Mouse (Mus musculus): ENCODE results near the gene Scnm1.

- no peak for TF ChIP-seq CTCF (IDR thresholded peaks at IDR 0.05; ENCODE audit: control insufficient read depth, insufficient read depth, low read length)
- TF ChIP-seq POLR2A (IDR thresholded peaks at IDR 0.05; ENCODE audit: borderline replicate concordance, control insufficient read depth, low read depth, low read length), result peak; percentile 70; the same call in 1 of the 2 replicates
These were observed 27.3 kb downstream of the Scnm1 start, which contains the start of gene Pip5k1a for GRCm38 (mm10) chr3:95106338-95107117.
